Mouse (Mus musculus) hematopoietic stem cell, adult 5-6 weeks (primary cell): ENCODE data around the gene Ifrd2. TPM values are rescaled to one million over a fixed set of nuclear protein-coding genes. Genes with fewer than 3 reads are reported as not detected.
A peak's percentile ranks its signal among the peaks of the same experiment; 100 is the strongest.
"Not testable (repeated sequence)": the region's sequence is repeated elsewhere in the genome, so short reads cannot be mapped to it uniquely, and the experiment has no call there.

Experiments used
- ATAC-seq, 2 experiments: fragments of 125-278 bp in 1 of 2; replicated peaks in 1 of 2; 2 replicates each; pipeline ENCODE4 v1.8.0; 2016 to 2017; ENCODE audit warnings: inconsistent platforms in 2 of 2, mild to moderate bottlenecking in 2 of 2, moderate number of reproducible peaks in 2 of 2, low read depth in 1 of 2, moderate TSS enrichment in 1 of 2; ENCODE audit not compliant: low FRiP score in 2 of 2, poor library complexity in 2 of 2, severe bottlenecking in 2 of 2, insufficient read depth in 1 of 2, low TSS enrichment in 1 of 2
- total RNA-seq: library from RNA; stranded (forward); fragments of 172-1452, 232-1000 nt; gene quantifications from 2 replicates; pipeline ENCODE4 v1.2.3, GENCODE M21; 2017

Gene Ifrd2
- total RNA-seq, 1 experiment from 2014 or later, result 49.8 TPM

GRCm38 (mm10) chr9:107568331-107569261 is 18.8 kb upstream of the Ifrd2 start:
- ATAC-seq, result peak; percentile 76

GRCm38 (mm10) chr9:107569270-107569669 is 18.2 kb upstream of the Ifrd2 start:
- no peak; a peak in 1 of 4 replicates for ATAC-seq

DNA sequence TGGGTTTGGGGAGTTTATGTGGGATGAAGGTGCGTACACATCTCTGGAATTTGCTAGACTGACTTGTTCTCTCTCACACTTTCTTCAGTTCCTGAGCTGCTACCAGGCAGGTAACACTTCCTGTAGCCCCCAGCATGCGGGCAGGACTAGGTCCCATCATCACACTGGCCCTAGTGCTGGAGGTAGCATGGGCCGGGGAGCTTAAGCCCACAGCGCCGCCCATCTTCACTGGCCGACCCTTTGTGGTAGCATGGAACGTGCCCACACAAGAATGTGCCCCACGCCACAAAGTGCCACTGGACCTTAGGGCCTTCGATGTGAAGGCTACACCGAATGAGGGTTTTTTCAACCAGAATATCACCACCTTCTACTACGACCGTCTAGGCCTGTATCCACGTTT is 17.4 kb upstream of the Ifrd2 start:
- ATAC-seq, result no peak

GRCm38 (mm10) chr9:107570845-107571244 is 16.6 kb upstream of the Ifrd2 start:
- no peak for ATAC-seq

DNA sequence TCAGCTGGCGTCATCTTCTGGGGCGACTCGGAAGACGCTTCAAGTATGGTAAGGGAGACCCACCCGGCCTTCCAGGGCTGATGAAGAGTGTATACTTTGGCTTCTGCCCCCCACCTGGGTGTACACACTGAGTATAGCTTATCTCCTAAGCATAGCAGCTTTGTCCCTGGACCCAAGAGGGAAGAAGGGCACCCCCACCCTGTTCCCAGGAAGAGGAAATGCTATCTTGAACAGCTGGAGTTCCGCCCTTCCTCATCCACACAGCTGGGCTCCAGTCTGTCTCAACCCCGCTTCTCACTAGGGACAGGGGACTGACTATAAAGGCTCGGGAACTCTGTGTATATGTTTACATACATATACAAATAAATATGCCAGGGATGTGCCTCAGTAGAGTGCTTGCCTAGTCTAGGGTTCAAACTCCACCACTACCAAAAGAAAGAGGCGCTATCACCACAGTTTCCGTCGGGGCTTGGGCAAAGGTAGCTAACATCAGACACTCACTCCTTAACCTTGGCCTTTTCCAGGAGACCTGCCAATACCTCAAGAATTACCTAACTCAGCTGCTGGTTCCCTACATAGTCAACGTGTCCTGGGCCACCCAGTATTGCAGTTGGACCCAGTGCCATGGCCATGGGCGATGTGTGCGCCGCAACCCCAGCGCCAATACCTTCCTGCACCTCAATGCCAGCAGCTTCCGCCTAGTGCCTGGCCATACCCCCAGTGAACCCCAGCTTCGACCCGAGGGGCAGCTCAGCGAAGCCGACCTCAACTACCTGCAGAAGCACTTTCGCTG is 15.7 kb upstream of the Ifrd2 start:
- ATAC-seq, result no peak

GRCm38 (mm10) chr9:107572327-107572662 is 15.1 kb upstream of the Ifrd2 start:
- no peak for ATAC-seq

DNA sequence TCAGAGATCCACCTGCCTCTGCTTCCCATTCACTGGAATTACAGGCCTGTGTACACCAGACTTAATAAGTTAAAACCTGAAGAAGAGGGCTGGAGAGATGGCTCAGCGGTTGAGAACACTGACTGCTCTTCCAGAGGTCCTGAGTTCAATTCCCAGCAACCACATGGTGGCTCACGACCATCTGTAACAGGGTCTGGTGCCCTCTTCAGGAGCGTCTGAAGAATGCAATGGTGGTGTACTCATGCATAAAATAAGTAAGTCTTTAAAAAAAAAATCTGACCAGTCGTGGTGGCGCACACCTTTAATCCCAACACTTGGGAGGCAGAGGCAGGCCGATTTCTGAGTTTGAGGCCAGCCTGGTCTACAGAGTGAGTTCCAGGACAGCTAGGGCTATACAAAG is 13.7 kb upstream of the Ifrd2 start:
- not testable (repeated sequence) for ATAC-seq

- no peak for ATAC-seq
These were observed 11.7 kb upstream of the Ifrd2 start for GRCm38 (mm10) chr9:107575579-107576356.

- ATAC-seq, result peak; percentile 39 to 46; a peak in 2 of 4 replicates
These were observed 10.9 kb upstream of the Ifrd2 start, which contains the start of gene Hyal1 for GRCm38 (mm10) chr9:107576357-107577107. Hyal1 (plus strand) TSS chr9:107576927.

- ATAC-seq, result no peak
These were observed 9.6 kb upstream of the Ifrd2 start for GRCm38 (mm10) chr9:107577871-107578270.

GRCm38 (mm10) chr9:107578587-107578986 is 8.9 kb upstream of the Ifrd2 start, which contains the start of gene Naa80:
Naa80 (plus strand) TSS chr9:107578887.
- ATAC-seq, result no peak

GRCm38 (mm10) chr9:107579023-107579900 is 8.2 kb upstream of the Ifrd2 start:
- no peak for ATAC-seq

DNA sequence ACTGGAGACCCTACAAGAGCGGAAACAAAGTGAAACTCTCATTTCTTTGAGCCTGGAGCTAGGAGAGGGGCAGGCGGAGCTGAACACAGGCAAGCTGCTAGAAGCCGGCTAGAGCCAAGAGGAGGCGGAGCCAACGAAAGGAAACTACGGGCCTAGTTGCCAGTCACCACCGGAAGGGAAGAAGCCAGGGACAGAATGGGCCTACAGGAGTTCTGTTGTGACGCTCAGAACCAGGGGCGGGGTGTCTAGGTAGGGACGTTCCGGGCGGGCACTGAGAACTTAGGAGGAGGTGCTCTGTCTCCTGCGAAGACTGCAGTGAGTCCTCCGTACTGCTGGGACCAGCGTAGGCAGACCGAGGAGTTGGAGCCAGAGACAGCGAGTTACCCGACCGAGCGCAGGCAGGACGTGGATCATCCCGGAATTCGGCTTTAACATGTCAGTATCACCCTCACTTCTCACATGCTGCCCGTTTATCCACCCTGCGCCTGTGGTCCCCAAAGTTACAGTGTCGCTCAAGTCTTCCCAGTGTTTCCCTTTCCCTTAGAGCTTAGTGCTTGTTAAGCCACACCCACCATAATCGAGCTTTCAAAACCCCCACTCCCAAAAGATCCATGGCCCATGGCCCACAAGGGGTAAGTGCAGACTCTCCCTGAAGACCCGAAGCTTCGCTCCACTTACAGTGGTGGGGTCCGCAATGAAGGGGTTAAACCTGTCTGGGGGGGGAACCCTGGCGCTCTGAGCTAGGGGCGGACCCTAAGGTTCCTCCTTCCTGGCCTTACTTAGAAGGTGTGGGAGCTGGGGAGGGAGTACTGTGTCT is 6.7 kb upstream of the Ifrd2 start, which contains the start of gene Hyal3:
Gene Hyal3, plus strand, starts transcription at position 318 of the 817 bp plus-strand sequence.
- peak; percentile 68 to 83 for ATAC-seq

DNA sequence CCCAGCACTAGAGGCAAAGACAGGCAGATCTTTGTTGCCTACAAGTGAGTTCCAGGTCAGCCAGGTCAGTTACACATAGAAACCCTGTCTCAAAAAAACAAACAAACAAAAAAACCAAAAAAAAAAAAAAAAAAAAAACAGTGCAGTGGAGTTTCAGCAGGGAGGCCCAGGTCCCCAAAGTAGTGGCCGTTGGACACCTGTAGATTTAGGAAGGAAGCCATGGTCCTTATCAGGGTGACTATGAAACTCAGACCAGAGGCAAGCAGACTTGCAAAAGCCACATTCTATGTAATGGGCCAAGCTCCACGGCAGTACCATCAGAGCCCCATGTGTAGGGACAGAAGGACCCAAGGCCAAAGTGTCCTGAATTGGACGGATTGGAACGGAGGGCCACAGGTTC is 5.9 kb upstream of the Ifrd2 start:
- no peak for ATAC-seq

DNA sequence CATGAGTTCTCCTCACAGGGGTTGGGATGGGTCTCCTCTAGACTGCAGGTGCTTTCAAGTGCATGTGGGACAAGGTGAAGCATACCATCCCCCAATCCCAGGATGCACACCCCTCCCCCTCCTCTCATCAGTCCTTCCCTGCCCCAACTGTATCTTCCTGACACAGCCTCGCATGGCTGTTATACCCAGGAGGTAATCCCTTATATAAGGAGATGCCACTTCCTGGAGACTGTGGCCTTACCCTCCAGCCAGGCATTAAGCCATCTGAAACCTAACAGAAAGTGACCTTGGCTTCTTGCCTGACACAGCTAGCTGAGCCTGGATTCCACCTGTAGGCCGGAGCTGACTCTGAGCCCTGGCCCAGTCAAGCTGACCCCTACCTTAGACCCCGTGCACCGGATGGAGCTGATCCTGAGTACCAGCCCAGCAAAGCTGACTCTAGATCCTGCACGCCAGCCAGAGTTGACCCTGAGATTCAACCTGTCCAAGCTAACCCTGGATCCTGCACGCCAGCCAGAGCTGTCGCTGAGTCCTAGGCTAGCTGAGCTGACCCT is 4.9 kb upstream of the Ifrd2 start:
- ATAC-seq, result no peak
